In the genomic region with DNA sequence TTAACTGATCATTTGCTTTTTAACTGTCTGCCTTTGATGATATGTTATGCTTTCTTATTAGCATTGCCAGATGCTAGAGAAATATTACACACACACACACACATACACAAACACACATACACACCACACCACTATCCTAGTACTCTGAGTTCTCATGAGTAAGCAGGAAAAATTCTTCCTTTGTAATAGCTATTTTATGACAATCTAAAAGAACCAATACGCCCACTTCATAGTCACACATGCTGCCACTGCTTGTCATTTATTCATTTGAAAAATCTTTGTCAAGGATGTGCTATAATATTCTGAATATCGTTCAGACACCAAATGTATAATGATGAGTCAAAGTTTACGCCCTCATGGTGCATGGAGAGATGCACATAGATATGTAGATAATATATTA, we compare ENCODE assay signal across 13 mouse cellular contexts.
"Had no signal": no experiment of that assay in that cellular context is flagged by ENCODE, and none has a peak within 500 bp of the region (broad histone marks: within the 10 kb centered on the region; RNA-seq: fewer than 3 reads in every experiment).

No protein-coding gene starts in this region.

- DNase-seq: gastrocnemius, adult 2 months; gastrocnemius, postnatal 10 days; gastrocnemius, postnatal 25 days; heart, adult 18-20 months; heart, postnatal 10 days; heart, postnatal 4 days; kidney, adult 18-20 months; kidney, adult 8-10 months; kidney, postnatal 10 days; kidney, postnatal 25 days; kidney, postnatal 4 days; liver; liver, embryonic 13.5 days had no signal
